Mouse (Mus musculus): ENCODE measurements around the gene Rapgefl1. TPM values are rescaled to one million over a fixed set of nuclear protein-coding genes. Genes with fewer than 3 reads are reported as not detected.

Rapgefl1 gene
- 14.0 and 19.0 TPM in 2 replicates for polyA plus RNA-seq (2015; fragmentation: Nextera tagmentation; extraction: Ambion mirVana)

GRCm38 (mm10) chr11:98836651-98837141 lies at the start of gene Rapgefl1:
Gene Rapgefl1 (plus strand): TSS chr11:98836785.

GRCm38 (mm10) chr11:98795015-98795713 lies 41.4 kb upstream of the Rapgefl1 start, which contains the start of gene Msl1:
Gene Msl1 (plus strand): TSS chr11:98795516.

GRCm38 (mm10) chr11:98804605-98805004 lies 32.0 kb upstream of the Rapgefl1 start, which contains the start of gene Casc3:
Gene Casc3 (plus strand): TSS chr11:98804905.

GRCm38 (mm10) chr11:98863028-98863750 lies 26.6 kb downstream of the Rapgefl1 start, which contains the start of gene Wipf2:
Gene Wipf2 (plus strand): TSS chr11:98863638.

Other genes starting within 250 kb of the Rapgefl1 start
- gene Ormdl3, start 249.4 kb upstream of the Rapgefl1 start, polyA plus RNA-seq (2015; fragmentation: Nextera tagmentation; extraction: Ambion mirVana): 76.4 and 90.5 TPM in 2 replicates
- not detected in 2 replicates for gene Lrrc3c, start 238.5 kb upstream of the Rapgefl1 start, polyA plus RNA-seq (2015; fragmentation: Nextera tagmentation; extraction: Ambion mirVana)
- 0.33 and 0.52 TPM in 2 replicates for gene Gm12355, start 211.1 kb upstream of the Rapgefl1 start, polyA plus RNA-seq (2015; fragmentation: Nextera tagmentation; extraction: Ambion mirVana)
- gene Gsdma3, start 210.4 kb upstream of the Rapgefl1 start, polyA plus RNA-seq (2015; fragmentation: Nextera tagmentation; extraction: Ambion mirVana): not detected in 2 replicates
- not detected in 2 replicates for gene Gsdma2, start 190.0 kb upstream of the Rapgefl1 start, polyA plus RNA-seq (2015; fragmentation: Nextera tagmentation; extraction: Ambion mirVana)
- 0.13 TPM in 1 of 2 replicates, not detected in the other for gene Gsdma, start 172.4 kb upstream of the Rapgefl1 start, polyA plus RNA-seq (2015; fragmentation: Nextera tagmentation; extraction: Ambion mirVana)
- gene Psmd3, start 154.2 kb upstream of the Rapgefl1 start, polyA plus RNA-seq (2015; fragmentation: Nextera tagmentation; extraction: Ambion mirVana): 171 and 181 TPM in 2 replicates
- not detected in 2 replicates for gene Csf3, start 135.5 kb upstream of the Rapgefl1 start, polyA plus RNA-seq (2015; fragmentation: Nextera tagmentation; extraction: Ambion mirVana)
- gene Med24, start 107.3 kb upstream of the Rapgefl1 start, polyA plus RNA-seq (2015; fragmentation: Nextera tagmentation; extraction: Ambion mirVana): 37.3 and 45.1 TPM in 2 replicates
- gene Thra, start 96.1 kb upstream of the Rapgefl1 start, polyA plus RNA-seq (2015; fragmentation: Nextera tagmentation; extraction: Ambion mirVana): 152 and 177 TPM in 2 replicates
- 8.4 and 10.3 TPM in 2 replicates for gene Nr1d1, start 61.5 kb upstream of the Rapgefl1 start, polyA plus RNA-seq (2015; fragmentation: Nextera tagmentation; extraction: Ambion mirVana)
- 31.5 and 32.2 TPM in 2 replicates for gene Msl1, start 41.3 kb upstream of the Rapgefl1 start, polyA plus RNA-seq (2015; fragmentation: Nextera tagmentation; extraction: Ambion mirVana)
- gene Casc3, start 31.9 kb upstream of the Rapgefl1 start, polyA plus RNA-seq (2015; fragmentation: Nextera tagmentation; extraction: Ambion mirVana): 34.2 and 37.0 TPM in 2 replicates
- 3.1 and 4.0 TPM in 2 replicates for gene Wipf2, start 26.9 kb downstream of the Rapgefl1 start, polyA plus RNA-seq (2015; fragmentation: Nextera tagmentation; extraction: Ambion mirVana)
- gene Cdc6, start 71.0 kb downstream of the Rapgefl1 start, polyA plus RNA-seq (2015; fragmentation: Nextera tagmentation; extraction: Ambion mirVana): 1.8 and 2.1 TPM in 2 replicates
- gene Rara, start 91.0 kb downstream of the Rapgefl1 start, polyA plus RNA-seq (2015; fragmentation: Nextera tagmentation; extraction: Ambion mirVana): 10.5 and 13.9 TPM in 2 replicates
- gene Gjd3, start 146.2 kb downstream of the Rapgefl1 start, polyA plus RNA-seq (2015; fragmentation: Nextera tagmentation; extraction: Ambion mirVana): 4.8 and 5.7 TPM in 2 replicates
- 15.8 and 18.3 TPM in 2 replicates for gene Top2a, start 187.4 kb downstream of the Rapgefl1 start, polyA plus RNA-seq (2015; fragmentation: Nextera tagmentation; extraction: Ambion mirVana)
- gene Igfbp4, start 204.5 kb downstream of the Rapgefl1 start, polyA plus RNA-seq (2015; fragmentation: Nextera tagmentation; extraction: Ambion mirVana): 108 and 116 TPM in 2 replicates